Mouse (Mus musculus) testis, postnatal 14 days (tissue): Measurements from ENCODE around the gene Hsd17b14.

Experiments used
- DNase-seq: peaks from one replicate; pipeline ENCODE4 v3.0.0; 2021; ENCODE audit warnings: low spot score

Hsd17b14 gene

GRCm38 (mm10) chr7:45567780-45568516 lies 13.3 kb downstream of the Hsd17b14 start:
- DNase-seq: peak; percentile 90

GRCm38 (mm10) chr7:45568601-45569473 lies 14.1 kb downstream of the Hsd17b14 start:
- no peak for DNase-seq

- DNase-seq: peak; percentile 72
Measured at GRCm38 (mm10) chr7:45570103-45570741, 15.5 kb downstream of the Hsd17b14 start, which contains the start of gene Bcat2. Gene Bcat2 (plus strand): TSS chr7:45570153.

- DNase-seq: no peak
Measured at GRCm38 (mm10) chr7:45571966-45572365, 17.3 kb downstream of the Hsd17b14 start.

GRCm38 (mm10) chr7:45573954-45574353 lies 19.3 kb downstream of the Hsd17b14 start:
- DNase-seq: no peak

- DNase-seq: no peak
Measured at GRCm38 (mm10) chr7:45574472-45575379, 20.0 kb downstream of the Hsd17b14 start.

- no peak for DNase-seq
Measured at GRCm38 (mm10) chr7:45585923-45586322, 31.2 kb downstream of the Hsd17b14 start.

GRCm38 (mm10) chr7:45587631-45588592 lies 33.2 kb downstream of the Hsd17b14 start:
- DNase-seq: no peak

GRCm38 (mm10) chr7:45589173-45589572 lies 34.5 kb downstream of the Hsd17b14 start:
- peak; percentile 88 for DNase-seq

- no peak for DNase-seq
Measured at GRCm38 (mm10) chr7:45589898-45590297, 35.2 kb downstream of the Hsd17b14 start.

GRCm38 (mm10) chr7:45590874-45591273 lies 36.2 kb downstream of the Hsd17b14 start:
- no peak for DNase-seq

- no peak for DNase-seq
Measured at GRCm38 (mm10) chr7:45591880-45592279, 37.2 kb downstream of the Hsd17b14 start.

GRCm38 (mm10) chr7:45593118-45593815 lies 38.6 kb downstream of the Hsd17b14 start:
- DNase-seq: peak; percentile 54

- DNase-seq: no peak
Measured at GRCm38 (mm10) chr7:45595176-45595575, 40.5 kb downstream of the Hsd17b14 start.

GRCm38 (mm10) chr7:45596107-45596506 lies 41.4 kb downstream of the Hsd17b14 start:
- DNase-seq: no peak

- no peak for DNase-seq
Measured at GRCm38 (mm10) chr7:45597013-45597412, 42.3 kb downstream of the Hsd17b14 start.

GRCm38 (mm10) chr7:45597527-45597926 lies 42.8 kb downstream of the Hsd17b14 start:
- no peak for DNase-seq

GRCm38 (mm10) chr7:45598960-45599879 lies 44.5 kb downstream of the Hsd17b14 start:
- DNase-seq: peak; percentile 88
